Mouse (Mus musculus) MEL (cell line): Measurements from ENCODE around the gene Rftn1.

Source experiments
- CHD2 ChIP-seq: IDR thresholded peaks from 2 replicates; pipeline ENCODE4 v1.6.1; 2011; ENCODE audit warnings: low read length, improper control_type of control experiment
- CTCF ChIP-seq, 3 experiments: IDR thresholded peaks in 2 of 3; conservative IDR thresholded peaks in 1 of 3; 2 replicates each; pipeline ENCODE4 v1.5.1; 2011 to 2012; ENCODE audit warnings: low read length in 3 of 3, low read depth in 2 of 3, mild to moderate bottlenecking in 2 of 3, improper control_type of control experiment in 1 of 3, inconsistent platforms in 1 of 3, mixed read lengths in 1 of 3, moderate library complexity in 1 of 3; ENCODE audit not compliant: control insufficient read depth in 1 of 3, insufficient read depth in 1 of 3, poor library complexity in 1 of 3, severe bottlenecking in 1 of 3
- EP300 ChIP-seq, 2 experiments: IDR thresholded peaks; 2 replicates each; pipeline ENCODE4 v1.6.1; 2011; ENCODE audit warnings: improper control_type of control experiment in 2 of 2, low read length in 2 of 2, low read depth in 1 of 2, mild to moderate bottlenecking in 1 of 2
- GATA1 ChIP-seq: IDR thresholded peaks from 2 replicates; pipeline ENCODE4 v1.6.1; 2011; ENCODE audit warnings: low read depth, low read length, improper control_type of control experiment
- MAX ChIP-seq: IDR thresholded peaks from 2 replicates; pipeline ENCODE4 v1.6.1; 2011; ENCODE audit warnings: low read length, improper control_type of control experiment
- MAZ ChIP-seq: IDR thresholded peaks from 2 replicates; pipeline ENCODE4 v1.6.1; 2012; ENCODE audit warnings: low read depth, mild to moderate bottlenecking, inconsistent platforms, low read length, improper control_type of control experiment
- MYB ChIP-seq: IDR thresholded peaks from 2 replicates; pipeline ENCODE4 v1.6.1; 2011; ENCODE audit warnings: mild to moderate bottlenecking, low read depth, low read length, improper control_type of control experiment
- POLR2A ChIP-seq, 2 experiments: IDR thresholded peaks; 2 replicates each; pipeline ENCODE4 v1.6.1; 2011 to 2012; ENCODE audit warnings: low read length in 2 of 2, mild to moderate bottlenecking in 2 of 2, control low read depth in 1 of 2, improper control_type of control experiment in 1 of 2, low read depth in 1 of 2, moderate library complexity in 1 of 2; ENCODE audit not compliant: control insufficient read depth in 1 of 2, insufficient read depth in 1 of 2, poor library complexity in 1 of 2
- POLR2AphosphoS2 ChIP-seq: IDR thresholded peaks from 2 replicates; pipeline ENCODE4 v1.6.1; 2011; ENCODE audit warnings: low read length, improper control_type of control experiment
- RCOR1 ChIP-seq: IDR thresholded peaks from 2 replicates; pipeline ENCODE4 v1.6.1; 2012; ENCODE audit warnings: low read depth, mild to moderate bottlenecking, inconsistent platforms, low read length, improper control_type of control experiment
- TCF12 ChIP-seq: IDR thresholded peaks from 2 replicates; pipeline ENCODE4 v1.6.1; 2014; ENCODE audit warnings: low read depth, mild to moderate bottlenecking, inconsistent platforms, low read length, improper control_type of control experiment, moderate library complexity
- USF2 ChIP-seq, 2 experiments: IDR thresholded peaks; 2 replicates each; pipeline ENCODE4 v1.6.1; 2011 to 2012; ENCODE audit warnings: improper control_type of control experiment in 2 of 2, low read length in 2 of 2, borderline replicate concordance in 1 of 2, inconsistent platforms in 1 of 2, low read depth in 1 of 2, mild to moderate bottlenecking in 1 of 2; ENCODE audit not compliant: insufficient read depth in 1 of 2
- ZC3H11A ChIP-seq: IDR thresholded peaks from 2 replicates; pipeline ENCODE4 v1.6.1; 2012; ENCODE audit warnings: low read depth, mild to moderate bottlenecking, inconsistent platforms, low read length, improper control_type of control experiment
- ZMIZ1 ChIP-seq: IDR thresholded peaks from 2 replicates; pipeline ENCODE4 v1.6.1; 2012; ENCODE audit warnings: low read depth, mild to moderate bottlenecking, inconsistent platforms, low read length, improper control_type of control experiment, moderate library complexity

DNA sequence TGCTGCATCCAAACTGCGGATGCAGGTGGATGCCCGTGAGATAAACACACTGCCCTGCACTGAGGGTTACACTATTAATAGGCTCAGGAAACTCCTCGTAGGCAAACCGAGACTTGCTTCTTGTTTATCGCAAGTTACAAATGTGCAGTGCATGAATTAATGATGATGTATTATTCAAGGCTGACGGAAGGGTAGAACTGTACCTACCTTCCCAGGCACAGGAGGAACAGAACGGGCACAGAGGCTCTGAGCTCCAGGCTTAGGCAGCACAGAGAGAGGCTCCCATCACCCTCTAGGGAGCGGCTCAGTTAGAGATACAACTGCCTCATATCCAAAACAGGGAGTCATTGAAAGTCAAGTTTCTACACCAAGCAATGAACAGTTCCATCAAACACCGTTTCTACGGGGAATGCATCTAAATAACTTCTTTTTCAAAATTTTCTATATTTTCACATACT, 121.8 kb downstream of the Rftn1 start:
- TF ChIP-seq EP300 (IDR thresholded peaks at IDR 0.05; ENCODE audit: low read depth in 1 of 2, low read length in 2 of 2): peak in 1 of 2 experiments; percentile 75
- peak in 1 of 2 experiments; percentile 35; a peak in 2 of 4 replicates for TF ChIP-seq POLR2A (IDR thresholded peaks at IDR 0.05; ENCODE audit: control insufficient read depth in 1 of 2, insufficient read depth in 1 of 2, low read depth in 1 of 2, low read length in 2 of 2, poor library complexity in 1 of 2)
- no peak for TF ChIP-seq CTCF (IDR thresholded peaks at IDR 0.05 in 2 of 3, conservative IDR thresholded peaks at IDR 0.05 in 1 of 3; ENCODE audit: control insufficient read depth in 1 of 3, insufficient read depth in 1 of 3, low read depth in 2 of 3, low read length in 3 of 3, poor library complexity in 1 of 3, severe bottlenecking in 1 of 3)
- TF ChIP-seq ZC3H11A: no peak
- TF ChIP-seq USF2 (IDR thresholded peaks at IDR 0.05; ENCODE audit: borderline replicate concordance in 1 of 2, insufficient read depth in 1 of 2, low read depth in 1 of 2, low read length in 2 of 2): no peak
- peak; percentile 58; the same call in 1 of the 2 replicates for TF ChIP-seq GATA1
- TF ChIP-seq RCOR1: no peak
- no peak for TF ChIP-seq MAZ
- peak; percentile 67; the same call in 1 of the 2 replicates for TF ChIP-seq TCF12
- TF ChIP-seq MYB: no peak
- no peak for TF ChIP-seq POLR2AphosphoS2
- TF ChIP-seq CHD2: no peak
- TF ChIP-seq ZMIZ1: no peak
- TF ChIP-seq MAX: no peak
